Mouse (Mus musculus) CH12.LX (cell line): ENCODE data around the gene Zfhx3. TPM values are rescaled to one million over a fixed set of nuclear protein-coding genes. Genes with fewer than 3 reads are reported as not detected.

Experiments
- DNase-seq: peaks from one replicate; pipeline ENCODE4 v3.0.0-alpha.2; 2013; ENCODE audit errors: extremely low read depth
- H3K27ac ChIP-seq: 2 replicates; pipeline ENCODE4 v1.5.1; 2012; ENCODE audit warnings: low read depth, mild to moderate bottlenecking, control low read depth, moderate library complexity; ENCODE audit not compliant: insufficient read depth
- H3K27me3 ChIP-seq: replicated peaks from 2 replicates; pipeline ENCODE3; 2012; ENCODE audit warnings: inconsistent platforms
- H3K36me3 ChIP-seq, 2 experiments: replicated peaks in 1 of 2; 2 replicates each; pipeline versions ENCODE3 to v1.6.1; 2012; ENCODE audit warnings: inconsistent platforms in 1 of 2, low read length in 1 of 2, mild to moderate bottlenecking in 1 of 2, mixed read lengths in 1 of 2, moderate library complexity in 1 of 2; ENCODE audit not compliant: control insufficient read depth in 1 of 2, insufficient read depth in 1 of 2
- H3K4me1 ChIP-seq, 2 experiments: 2 replicates each; pipeline ENCODE4 v1.6.1; 2012; ENCODE audit warnings: inconsistent platforms in 1 of 2, moderate library complexity in 1 of 2; ENCODE audit not compliant: insufficient read depth in 2 of 2, control insufficient read depth in 1 of 2
- H3K4me2 ChIP-seq: 2 replicates; pipeline ENCODE4 v1.6.1; 2012; ENCODE audit warnings: low read depth, mild to moderate bottlenecking, control low read depth; ENCODE audit not compliant: poor library complexity, insufficient read depth, severe bottlenecking
- H3K4me3 ChIP-seq, 3 experiments: fragments of 150-350 bp in 1 of 3; sonication (generic) in 1 of 3; replicated peaks in 1 of 3; 2 replicates each; pipeline versions ENCODE3 to v1.5.1; 2011 to 2012; ENCODE audit warnings: low read depth in 2 of 3, low read length in 2 of 3, mild to moderate bottlenecking in 2 of 3, moderate library complexity in 2 of 3, control low read depth in 1 of 3, improper control_type of control experiment in 1 of 3, inconsistent platforms in 1 of 3, mixed read lengths in 1 of 3; ENCODE audit not compliant: poor library complexity in 1 of 3
- H3K79me2 ChIP-seq: replicated peaks from 2 replicates; pipeline ENCODE4 v1.6.1; 2012; ENCODE audit warnings: mild to moderate bottlenecking, moderate library complexity; ENCODE audit not compliant: control insufficient read depth, poor library complexity, insufficient read depth, severe bottlenecking; ENCODE audit errors: extremely low read depth
- H3K9ac ChIP-seq: 2 replicates; pipeline ENCODE4 v1.6.1; 2012; ENCODE audit warnings: low read depth, mild to moderate bottlenecking, control low read depth, moderate library complexity; ENCODE audit not compliant: insufficient read depth
- H3K9me3 ChIP-seq: replicated peaks from 2 replicates; pipeline ENCODE3; 2012; ENCODE audit warnings: low read length, inconsistent platforms, mixed read lengths
- BHLHE40 ChIP-seq: IDR thresholded peaks from 2 replicates; pipeline ENCODE4 v1.6.1; 2011; ENCODE audit warnings: mild to moderate bottlenecking, low read depth, low read length, improper control_type of control experiment
- CHD1 ChIP-seq: IDR thresholded peaks from 2 replicates; pipeline ENCODE4 v1.6.1; 2012; ENCODE audit warnings: low read depth, low read length, improper control_type of control experiment, inconsistent platforms
- CHD2 ChIP-seq: IDR thresholded peaks from 2 replicates; pipeline ENCODE4 v1.6.1; 2011; ENCODE audit warnings: low read length, improper control_type of control experiment
- E2F4 ChIP-seq: IDR thresholded peaks from 2 replicates; pipeline ENCODE4 v1.6.1; 2011; ENCODE audit warnings: low read depth, low read length, improper control_type of control experiment; ENCODE audit not compliant: insufficient replicate concordance
- ELF1 ChIP-seq: IDR thresholded peaks from 2 replicates; pipeline ENCODE4 v1.6.1; 2014; ENCODE audit warnings: low read depth, mild to moderate bottlenecking, inconsistent platforms, low read length, improper control_type of control experiment
- EP300 ChIP-seq: IDR thresholded peaks from 2 replicates; pipeline ENCODE4 v1.6.1; 2011; ENCODE audit warnings: low read length, improper control_type of control experiment
- ETS1 ChIP-seq: conservative IDR thresholded peaks from 2 replicates; pipeline ENCODE4 v1.6.1; 2012; ENCODE audit warnings: low read depth, mild to moderate bottlenecking, inconsistent platforms, low read length, improper control_type of control experiment, moderate library complexity
- GABPA ChIP-seq: IDR thresholded peaks from 2 replicates; pipeline ENCODE4 v1.6.1; 2012; ENCODE audit warnings: low read depth, low read length, improper control_type of control experiment, inconsistent platforms; ENCODE audit not compliant: insufficient replicate concordance
- IRF4 ChIP-seq: IDR thresholded peaks from 2 replicates; pipeline ENCODE4 v1.6.1; 2014; ENCODE audit warnings: low read depth, mild to moderate bottlenecking, inconsistent platforms, low read length, improper control_type of control experiment
- JUN ChIP-seq: IDR thresholded peaks from 2 replicates; pipeline ENCODE4 v1.6.1; 2011; ENCODE audit warnings: low read depth, mild to moderate bottlenecking, low read length, improper control_type of control experiment, moderate library complexity; ENCODE audit not compliant: insufficient read depth
- JUND ChIP-seq: conservative IDR thresholded peaks from 2 replicates; pipeline ENCODE4 v1.6.1; 2011; ENCODE audit warnings: low read depth, low read length, improper control_type of control experiment
- KAT2A ChIP-seq: IDR thresholded peaks from 2 replicates; pipeline ENCODE4 v1.6.1; 2012; ENCODE audit warnings: low read length, improper control_type of control experiment, inconsistent platforms; ENCODE audit not compliant: insufficient replicate concordance
- MAFK ChIP-seq: IDR thresholded peaks from 2 replicates; pipeline ENCODE4 v1.6.1; 2011; ENCODE audit warnings: low read length, improper control_type of control experiment; ENCODE audit not compliant: insufficient replicate concordance
- MAZ ChIP-seq: IDR thresholded peaks from 2 replicates; pipeline ENCODE4 v1.6.1; 2012; ENCODE audit warnings: low read depth, mild to moderate bottlenecking, inconsistent platforms, low read length, improper control_type of control experiment, moderate library complexity
- MEF2A ChIP-seq: IDR thresholded peaks from 2 replicates; pipeline ENCODE4 v1.6.1; 2014; ENCODE audit warnings: low read depth, mild to moderate bottlenecking, inconsistent platforms, low read length, improper control_type of control experiment, borderline replicate concordance
- MXI1 ChIP-seq: IDR thresholded peaks from 2 replicates; pipeline ENCODE4 v1.6.1; 2011; ENCODE audit warnings: mild to moderate bottlenecking, low read depth, low read length, improper control_type of control experiment
- MYC ChIP-seq: IDR thresholded peaks from 2 replicates; pipeline ENCODE4 v1.6.1; 2011; ENCODE audit warnings: low read depth, mild to moderate bottlenecking, improper control_type of control experiment, low read length
- NRF1 ChIP-seq: IDR thresholded peaks from 2 replicates; pipeline ENCODE4 v1.6.1; 2014; ENCODE audit warnings: low read depth, mild to moderate bottlenecking, inconsistent platforms, low read length, improper control_type of control experiment, moderate library complexity
- PAX5 ChIP-seq: IDR thresholded peaks from 2 replicates; pipeline ENCODE4 v1.6.1; 2012; ENCODE audit warnings: low read length, inconsistent platforms, mixed read lengths
- POLR2A ChIP-seq: IDR thresholded peaks from 2 replicates; pipeline ENCODE4 v1.6.1; 2011; ENCODE audit warnings: low read depth, mild to moderate bottlenecking, improper control_type of control experiment, low read length
- POLR2AphosphoS2 ChIP-seq: IDR thresholded peaks from 2 replicates; pipeline ENCODE4 v1.6.1; 2011; ENCODE audit warnings: low read depth, low read length, improper control_type of control experiment
- RCOR1 ChIP-seq: conservative IDR thresholded peaks from 2 replicates; pipeline ENCODE4 v1.6.1; 2012; ENCODE audit warnings: low read depth, mild to moderate bottlenecking, inconsistent platforms, low read length, improper control_type of control experiment
- SIN3A ChIP-seq: IDR thresholded peaks from 2 replicates; pipeline ENCODE4 v1.6.1; 2012; ENCODE audit warnings: low read length, improper control_type of control experiment, inconsistent platforms
- SMC3 ChIP-seq: IDR thresholded peaks from 2 replicates; pipeline ENCODE4 v1.6.1; 2011; ENCODE audit warnings: low read depth, low read length, improper control_type of control experiment
- TBP ChIP-seq: conservative IDR thresholded peaks from 2 replicates; pipeline ENCODE4 v1.6.1; 2011; ENCODE audit warnings: low read depth, low read length, improper control_type of control experiment
- TCF12 ChIP-seq: IDR thresholded peaks from 2 replicates; pipeline ENCODE4 v1.6.1; 2014; ENCODE audit warnings: low read depth, mild to moderate bottlenecking, inconsistent platforms, low read length, improper control_type of control experiment
- UBTF ChIP-seq: IDR thresholded peaks from 2 replicates; pipeline ENCODE4 v1.6.1; 2012; ENCODE audit warnings: low read depth, mild to moderate bottlenecking, inconsistent platforms, low read length, improper control_type of control experiment, moderate library complexity
- USF1 ChIP-seq: IDR thresholded peaks from 2 replicates; pipeline ENCODE4 v1.6.1; 2014; ENCODE audit warnings: low read depth, mild to moderate bottlenecking, inconsistent platforms, low read length, improper control_type of control experiment
- USF2 ChIP-seq: conservative IDR thresholded peaks from 2 replicates; pipeline ENCODE4 v1.6.1; 2011; ENCODE audit warnings: low read depth, low read length, improper control_type of control experiment
- ZC3H11A ChIP-seq: IDR thresholded peaks from 2 replicates; pipeline ENCODE4 v1.6.1; 2012; ENCODE audit warnings: low read depth, mild to moderate bottlenecking, inconsistent platforms, low read length, improper control_type of control experiment
- ZNF384 ChIP-seq: IDR thresholded peaks from 2 replicates; pipeline ENCODE4 v1.6.1; 2012; ENCODE audit warnings: low read depth, low read length, improper control_type of control experiment, inconsistent platforms
- dilution Hi-C: fragments of 300-500 bp; cut with MboI; formaldehyde crosslinking; loops from 2 replicates; pipeline ENCODE4 v1.14.3; 2020; ENCODE audit warnings: low sequenced_read_pairs; ENCODE audit not compliant: extremely low pct_unique_long_range_greater_than_20kb, extremely low pct_ligation_motif_present
- in situ Hi-C: fragments of 300-500 bp; cut with MboI; formaldehyde crosslinking; loops from 3 replicates; pipeline ENCODE4 v1.14.3; 2019; ENCODE audit warnings: low sequenced_read_pairs, low pct_ligation_motif_present, low pct_unique_long_range_greater_than_20kb, mixed read lengths
- polyA plus RNA-seq: library from polyadenylated mRNA; unstranded; fragments of >175 nt; gene quantifications from 2 replicates; pipeline ENCODE4 v1.2.1, GENCODE M21; 2012; ENCODE audit warnings: low read depth; ENCODE audit not compliant: insufficient read length
- total RNA-seq, 2 experiments: library from RNA; depleted of rRNA; stranded (reverse); fragments of 300-350 nt in 1 of 2; fragments of >200 nt in 1 of 2; gene quantifications; 2 replicates each; pipeline ENCODE4 v1.2.3; 2012 to 2014

Zfhx3 gene
- total and polyA plus RNA-seq, 3 experiments = 0.05 to 0.76 (median 0.68) TPM

GRCm38 (mm10) chr8:108594361-108595060 is 652.1 kb downstream of the Zfhx3 start:
- Histone ChIP-seq H3K4me2 (peak overlapping the region; percentile 33), H3K9ac (no peak overlapping the region), H3K4me3 (no peak overlapping the region), H3K36me3 (no peaks in the 10 kb centered on the region), H3K9me3 (no peaks in the 10 kb centered on the region), H3K27ac (peak overlapping the region; percentile 16; the same call in 1 of the 2 replicates), H3K27me3 (no peaks in the 10 kb centered on the region), H3K79me2 (no peaks in the 10 kb centered on the region), H3K4me1 (peaks cover 25 to 43% of the 10 kb centered on the region in 2 experiments)
- DNase-seq = no peak
- dilution Hi-C loops = no loop called here
- TF ChIP-seq MAZ (no peak), ELF1 (no peak), MAFK (no peak), IRF4 (no peak), TCF12 (no peak)
- in situ Hi-C loops = loop anchor here (25.0 kb wide), 1 partner anchor 318 kb away; no protein-coding TSS in a partner anchor

DNA sequence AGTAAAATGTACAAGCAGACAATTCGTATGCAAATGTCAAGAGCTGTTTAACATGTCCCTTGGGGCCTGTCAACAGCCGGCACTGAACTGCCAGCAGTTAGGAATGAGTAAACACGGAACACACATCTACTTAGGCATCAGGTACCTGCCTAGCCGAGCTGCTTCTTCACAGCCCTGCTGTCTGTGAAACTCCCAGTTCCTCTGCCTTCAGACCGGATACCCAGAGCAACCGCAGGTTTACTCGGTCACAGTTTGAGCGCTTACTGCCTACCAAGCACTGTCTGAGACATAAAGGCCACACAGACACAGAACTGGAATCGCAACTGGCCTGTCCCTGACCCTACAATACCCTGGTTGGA is 652.6 kb downstream of the Zfhx3 start:
- Histone ChIP-seq H3K27ac (no peak overlapping the region), H3K36me3 (no peaks in the 10 kb centered on the region), H3K9me3 (no peaks in the 10 kb centered on the region), H3K9ac (no peak overlapping the region), H3K27me3 (no peaks in the 10 kb centered on the region), H3K79me2 (no peaks in the 10 kb centered on the region), H3K4me2 (peak overlapping the region; percentile 33), H3K4me1 (peaks cover 27 to 45% of the 10 kb centered on the region in 2 experiments), H3K4me3 (no peak overlapping the region)
- peak; percentile 93 for DNase-seq
- dilution Hi-C loops (no loop called here), in situ Hi-C loops (loop anchor here (25.0 kb wide), 1 partner anchor 317 kb away; no protein-coding TSS in a partner anchor)
- no peak for TF ChIP-seq PAX5
- no peak for TF ChIP-seq ZNF384
- peak; percentile 85 for TF ChIP-seq MEF2A
- TF ChIP-seq TCF12 = peak; percentile 87
- peak; percentile 64; the same call in 1 of the 2 replicates for TF ChIP-seq TBP
- peak; percentile 60; the same call in 1 of the 2 replicates for TF ChIP-seq CHD2
- peak; percentile 71; the same call in 1 of the 2 replicates for TF ChIP-seq MYC
- no peak; the same call in 1 of the 2 replicates for TF ChIP-seq SMC3
- TF ChIP-seq ELF1 = peak; percentile 65; the same call in 1 of the 2 replicates
- TF ChIP-seq JUN = peak; percentile 69; the same call in 1 of the 2 replicates
- TF ChIP-seq JUND = peak; percentile 74
- TF ChIP-seq KAT2A = 0 out of 2 replicates have a peak, but pooled peaks have one; percentile 45
- peak; percentile 79 for TF ChIP-seq ETS1
- peak; percentile 63; the same call in 1 of the 2 replicates for TF ChIP-seq UBTF
- peak; percentile 71 for TF ChIP-seq SIN3A
- no peak for TF ChIP-seq USF2
- no peak for TF ChIP-seq ZC3H11A
- no peak for TF ChIP-seq USF1
- TF ChIP-seq IRF4 = peak; percentile 98
- TF ChIP-seq BHLHE40 = peak; percentile 78
- no peak for TF ChIP-seq NRF1
- TF ChIP-seq EP300 = peak; percentile 93
- no peak for TF ChIP-seq POLR2AphosphoS2
- TF ChIP-seq MXI1 = 0 out of 2 replicates have a peak, but pooled peaks have one; percentile 59
- peak; percentile 81 for TF ChIP-seq RCOR1
- TF ChIP-seq GABPA = no peak
- 0 out of 2 replicates have a peak, but pooled peaks have one; percentile 53 for TF ChIP-seq MAZ
- no peak for TF ChIP-seq CHD1
- TF ChIP-seq E2F4 = no peak
- TF ChIP-seq POLR2A = 0 out of 2 replicates have a peak, but pooled peaks have one; percentile 36
